Mouse (Mus musculus): ENCODE data around the gene Nck2.

- TF ChIP-seq CHD2 (IDR thresholded peaks at IDR 0.05; ENCODE audit: low read depth, low read length) (no peak), MAFK (IDR thresholded peaks at IDR 0.05; ENCODE audit: insufficient read depth, low read depth, low read length) (no peak), HCFC1 (IDR thresholded peaks at IDR 0.05; ENCODE audit: borderline replicate concordance, insufficient read depth, low read length) (no peak), ZNF384 (IDR thresholded peaks at IDR 0.05; ENCODE audit: low read depth, low read length) (no peak)
Measured at GRCm38 (mm10) chr1:43559043-43559692, 114.8 kb downstream of the Nck2 start.
